Mouse (Mus musculus) spleen, adult 2 months (tissue): ENCODE results near the gene Hoxd3. TPM values are rescaled to one million over a fixed set of nuclear protein-coding genes. Genes with fewer than 3 reads are reported as not detected.

Experiments
- DNase-seq, 2 experiments: peaks; one replicate each; pipeline versions ENCODE4 v3.0.0 to v3.0.0-alpha.2; 2012 to 2021; ENCODE audit warnings: low spot score in 2 of 2, low read depth in 1 of 2
- H3K27ac ChIP-seq: fragments of 200-500 bp; 2 replicates; pipeline ENCODE4 v1.5.1; 2012; ENCODE audit warnings: low read length, inconsistent platforms; ENCODE audit not compliant: insufficient read depth
- H3K27me3 ChIP-seq: fragments of 200-500 bp; 2 replicates; pipeline ENCODE4 v1.6.1; 2012; ENCODE audit warnings: mild to moderate bottlenecking, moderate library complexity, low read length, inconsistent platforms; ENCODE audit not compliant: control insufficient read depth, insufficient read depth
- H3K36me3 ChIP-seq: fragments of 200-500 bp; 2 replicates; pipeline ENCODE4 v1.6.1; 2012; ENCODE audit warnings: mild to moderate bottlenecking, low read length, inconsistent platforms; ENCODE audit not compliant: control insufficient read depth, insufficient read depth
- H3K4me1 ChIP-seq: fragments of 200-500 bp; 2 replicates; pipeline ENCODE4 v1.6.1; 2011; ENCODE audit warnings: inconsistent platforms; ENCODE audit not compliant: control insufficient read depth, insufficient read depth, insufficient read length
- H3K4me3 ChIP-seq: fragments of 200-500 bp; 2 replicates; pipeline ENCODE4 v1.5.1; 2011; ENCODE audit warnings: mild to moderate bottlenecking, inconsistent platforms; ENCODE audit not compliant: insufficient read depth, insufficient read length; ENCODE audit errors: extremely low read depth
- CTCF ChIP-seq: fragments of 200-500 bp; IDR thresholded peaks from 2 replicates; pipeline ENCODE4 v1.5.1; 2011; ENCODE audit warnings: mild to moderate bottlenecking, inconsistent platforms; ENCODE audit not compliant: insufficient read depth, insufficient read length, insufficient replicate concordance; ENCODE audit errors: extremely low read depth
- POLR2A ChIP-seq: fragments of 200-500 bp; IDR thresholded peaks from 2 replicates; pipeline ENCODE4 v1.6.1; 2011; ENCODE audit warnings: low read depth, low read length, inconsistent platforms
- WGBS: fragments of 180-500 bp; shearing (Covaris S2); methylation state at CpG from one replicate; pipeline ENCODE4 v1.1.7; 2018; 5-methylcytosine and 5-hydroxymethylcytosine counted together
- polyA plus RNA-seq: library from polyadenylated mRNA; depleted of rRNA; stranded (reverse); fragments of >200 nt; gene quantifications from 2 replicates; pipeline ENCODE4 v1.2.3, GENCODE M21; 2012

Hoxd3 gene
- polyA plus RNA-seq, 1 experiment, result not detected

DNA sequence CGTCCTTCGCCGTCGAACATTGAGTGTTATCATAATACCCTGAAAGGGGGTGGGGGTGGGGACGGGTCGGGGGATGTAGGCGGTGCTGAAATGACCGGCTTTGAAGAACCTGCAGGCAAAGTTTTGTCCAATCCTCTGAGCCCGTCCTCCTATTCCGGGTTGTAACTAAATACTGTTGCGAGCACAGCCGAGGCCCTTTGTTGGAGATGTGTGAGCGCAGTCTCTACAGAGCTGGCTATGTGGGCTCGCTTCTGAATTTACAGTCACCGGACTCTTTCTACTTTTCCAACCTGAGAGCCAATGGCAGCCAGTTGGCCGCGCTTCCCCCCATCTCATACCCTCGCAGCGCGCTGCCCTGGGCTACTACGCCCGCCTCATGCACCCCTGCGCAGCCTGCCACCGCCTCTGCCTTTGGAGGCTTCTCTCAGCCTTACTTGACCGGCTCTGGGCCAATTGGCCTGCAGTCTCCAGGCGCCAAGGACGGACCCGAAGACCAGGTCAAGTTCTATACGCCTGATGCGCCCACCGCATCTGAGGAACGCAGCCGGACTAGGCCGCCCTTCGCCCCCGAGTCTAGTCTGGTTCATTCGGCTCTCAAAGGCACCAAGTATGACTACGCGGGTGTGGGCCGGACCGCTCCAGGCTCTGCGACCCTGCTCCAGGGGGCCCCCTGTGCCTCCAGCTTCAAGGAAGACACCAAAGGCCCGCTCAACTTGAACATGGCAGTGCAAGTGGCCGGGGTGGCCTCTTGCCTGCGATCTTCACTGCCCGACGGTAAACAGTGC is 36.7 kb upstream of the Hoxd3 start, which contains the start of gene Hoxd12:
Gene Hoxd12, plus strand, starts transcription at position 133 of the 785 bp plus-strand sequence.
- H3K27ac ChIP-seq, result no peak within 1 kb of the TSS
- DNase-seq, result no peak
- peaks cover 36% of the 10 kb centered on the region for H3K27me3 ChIP-seq
- no peak within 1 kb of the TSS for H3K4me3 ChIP-seq
- TF ChIP-seq CTCF (no peak), POLR2A (no peak)
- 10% methylated on average over 47 of the region's 47 CpGs for WGBS
- H3K4me1 ChIP-seq, result peaks cover 2% of the 10 kb centered on the region; the same call in 1 of the 2 replicates
- no peaks in the 10 kb centered on the region for H3K36me3 ChIP-seq

DNA sequence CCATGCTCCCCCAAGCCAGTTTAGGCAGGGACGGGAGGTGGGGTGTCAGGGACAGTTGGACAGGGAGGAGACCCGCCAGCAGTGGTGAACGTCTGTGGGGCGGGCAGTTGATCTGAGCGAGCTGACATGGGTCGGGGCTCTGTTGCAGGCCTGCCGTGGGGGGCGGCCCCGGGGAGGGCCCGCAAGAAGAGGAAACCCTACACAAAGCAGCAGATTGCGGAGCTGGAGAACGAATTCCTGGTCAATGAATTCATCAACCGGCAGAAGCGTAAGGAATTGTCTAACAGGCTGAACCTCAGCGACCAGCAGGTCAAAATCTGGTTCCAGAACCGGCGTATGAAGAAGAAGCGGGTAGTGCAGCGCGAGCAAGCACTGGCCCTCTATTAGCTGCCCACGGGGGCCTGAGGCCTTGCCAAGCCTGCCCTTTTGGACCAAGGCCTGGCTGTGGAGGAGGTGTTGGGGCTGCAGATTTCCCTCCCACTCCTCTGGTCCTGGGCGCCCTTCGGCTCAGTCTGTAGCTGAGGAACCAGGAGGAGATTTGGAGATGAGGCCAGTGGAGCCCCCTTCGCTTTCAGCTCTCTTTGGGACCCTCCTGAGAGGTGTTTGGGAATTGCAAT is 36.0 kb upstream of the Hoxd3 start:
- no peaks in the 10 kb centered on the region for H3K36me3 ChIP-seq
- no peak overlapping the region for H3K4me3 ChIP-seq
- no peak overlapping the region for H3K27ac ChIP-seq
- TF ChIP-seq POLR2A, result no peak
- no peak for TF ChIP-seq CTCF
- no peak for DNase-seq
- H3K27me3 ChIP-seq, result peaks cover 39% of the 10 kb centered on the region
- 13% methylated on average over 24 of the region's 24 CpGs for WGBS
- peaks cover 2% of the 10 kb centered on the region; the same call in 1 of the 2 replicates for H3K4me1 ChIP-seq

- H3K27ac ChIP-seq, result no peak overlapping the region
- DNase-seq, result no peak
- no peaks in the 10 kb centered on the region for H3K36me3 ChIP-seq
- H3K4me3 ChIP-seq, result no peak overlapping the region
- H3K4me1 ChIP-seq, result peaks cover 2% of the 10 kb centered on the region; the same call in 1 of the 2 replicates
- TF ChIP-seq CTCF (no peak), POLR2A (no peak)
- WGBS, result 15% methylated on average over 9 of the region's 9 CpGs
- H3K27me3 ChIP-seq, result peaks cover 41% of the 10 kb centered on the region
Observed at GRCm38 (mm10) chr2:74676376-74677052, 35.2 kb upstream of the Hoxd3 start.

- TF ChIP-seq CTCF, result no peak
- TF ChIP-seq POLR2A, result no peak
- no peak for DNase-seq
Observed at GRCm38 (mm10) chr2:74677106-74677505, 34.6 kb upstream of the Hoxd3 start.

GRCm38 (mm10) chr2:74678891-74679595 is 32.7 kb upstream of the Hoxd3 start, which contains the start of gene Hoxd11:
Hoxd11 (plus strand) TSS chr2:74679557.
- no peak for DNase-seq
- Histone ChIP-seq H3K27ac (no peak within 1 kb of the TSS), H3K4me3 (no peak within 1 kb of the TSS), H3K36me3 (no peaks in the 10 kb centered on the region), H3K27me3 (peaks cover 48% of the 10 kb centered on the region), H3K4me1 (peaks cover 5% of the 10 kb centered on the region)
- TF ChIP-seq CTCF, result no peak
- no peak for TF ChIP-seq POLR2A
- WGBS, result 4% methylated on average over 15 of the region's 15 CpGs

More at GRCm38 (mm10) chr2:74677106-74677505, 34.6 kb upstream of the Hoxd3 start:
- WGBS, result 40% methylated on average over 2 of the region's 2 CpGs
- H3K4me1 ChIP-seq, result peaks cover 4% of the 10 kb centered on the region
- H3K4me3 ChIP-seq, result no peak overlapping the region
- peaks cover 44% of the 10 kb centered on the region for H3K27me3 ChIP-seq
- H3K27ac ChIP-seq, result no peak overlapping the region
- H3K36me3 ChIP-seq, result no peaks in the 10 kb centered on the region

- H3K4me1 ChIP-seq, result peaks cover 5% of the 10 kb centered on the region
- TF ChIP-seq CTCF (no peak), POLR2A (no peak)
- peaks cover 48% of the 10 kb centered on the region for H3K27me3 ChIP-seq
- no peak overlapping the region for H3K4me3 ChIP-seq
- H3K36me3 ChIP-seq, result no peaks in the 10 kb centered on the region
- no peak for DNase-seq
- 4% methylated on average over 26 of the region's 26 CpGs for WGBS
- H3K27ac ChIP-seq, result no peak overlapping the region
Observed at GRCm38 (mm10) chr2:74679596-74679971, 32.1 kb upstream of the Hoxd3 start.
